Mouse (Mus musculus) neural tube, embryonic 11.5 days (tissue): ENCODE measurements at regions not wholly inside any gene's neighbourhood (a gene's known extent, or its start where the extent isn't known, plus 50 kb on each side); places are given as distances from the start of the nearest gene placed in this dataset.
"Not testable (repeated sequence)": the region's sequence is repeated elsewhere in the genome, so short reads cannot be mapped to it uniquely, and the experiment has no call there.

Source experiments
- ATAC-seq: fragments of 200-750 bp; cut with Nextera tagmentation; 2 replicates; pipeline ENCODE4 v1.8.0; 2017; ENCODE audit warnings: moderate number of reproducible peaks, mild to moderate bottlenecking, moderate TSS enrichment, moderate library complexity; ENCODE audit not compliant: insufficient read depth, low FRiP score, low TSS enrichment
- DNase-seq: peaks from one replicate; pipeline ENCODE4 v3.0.0-alpha.2; 2015; ENCODE audit warnings: low spot score
- H3K27ac ChIP-seq: fragments of 300-500 bp; sonication (generic); 2 replicates; pipeline ENCODE4 v1.5.1; 2014; ENCODE audit warnings: low read depth, mild to moderate bottlenecking, low read length
- H3K27me3 ChIP-seq: fragments of 300-500 bp; sonication (generic); 2 replicates; pipeline ENCODE4 v1.6.1; 2014; ENCODE audit warnings: mild to moderate bottlenecking, low read length, mixed read lengths; ENCODE audit not compliant: control insufficient read depth, insufficient read depth
- H3K36me3 ChIP-seq: fragments of 300-500 bp; sonication (generic); 2 replicates; pipeline ENCODE4 v1.6.1; 2014; ENCODE audit warnings: mild to moderate bottlenecking, low read length, moderate library complexity, mixed read lengths; ENCODE audit not compliant: control insufficient read depth, insufficient read depth
- H3K4me1 ChIP-seq: fragments of 300-500 bp; sonication (generic); 2 replicates; pipeline ENCODE4 v1.6.1; 2014; ENCODE audit warnings: low read length, mixed read lengths; ENCODE audit not compliant: control insufficient read depth, insufficient read depth
- H3K4me2 ChIP-seq: fragments of 300-500 bp; sonication (generic); 2 replicates; pipeline ENCODE4 v1.6.1; 2014; ENCODE audit warnings: low read depth, mild to moderate bottlenecking, moderate library complexity
- H3K4me3 ChIP-seq: fragments of 300-500 bp; sonication (generic); 2 replicates; pipeline ENCODE4 v1.5.1; 2014; ENCODE audit warnings: low read depth, low read length
- H3K9ac ChIP-seq: fragments of 300-500 bp; sonication (generic); 2 replicates; pipeline ENCODE4 v1.6.1; 2014; ENCODE audit warnings: mild to moderate bottlenecking, low read length
- H3K9me3 ChIP-seq: fragments of 300-500 bp; sonication (generic); 2 replicates; pipeline ENCODE4 v1.6.1; 2016; ENCODE audit warnings: low read length; ENCODE audit not compliant: control insufficient read depth
- WGBS: fragments of 180-500 bp; shearing (Covaris S2); extraction: QIAGEN DNeasy Blood & Tissue Kit; methylation state at CpG from one replicate; pipeline ENCODE4 v1.1.7; 2014; 5-methylcytosine and 5-hydroxymethylcytosine counted together

GRCm38 (mm10) chr12:8398852-8399251 lies 85.6 kb downstream of the Hs1bp3 start:
- Histone ChIP-seq H3K9ac (no peak overlapping the region), H3K4me1 (no peaks in the 10 kb centered on the region), H3K27me3 (no peaks in the 10 kb centered on the region), H3K36me3 (no peaks in the 10 kb centered on the region), H3K4me2 (no peak overlapping the region), H3K27ac (no peak overlapping the region), H3K9me3 (no peaks in the 10 kb centered on the region), H3K4me3 (no peak overlapping the region)
- no peak for DNase-seq
- 73% methylated on average over 3 of the region's 3 CpGs for whole genome bisulfite sequencing
- ATAC-seq, result no peak

GRCm38 (mm10) chr12:8396408-8396807 lies 83.2 kb downstream of the Hs1bp3 start:
- not testable (repeated sequence) for ATAC-seq, H3K9ac ChIP-seq, H3K27me3 ChIP-seq, H3K36me3 ChIP-seq, H3K9me3 ChIP-seq, H3K4me1 ChIP-seq, H3K4me3 ChIP-seq, H3K4me2 ChIP-seq, H3K27ac ChIP-seq, DNase-seq
- 87% methylated on average over 6 of the region's 6 CpGs for WGBS

- no peak for ATAC-seq
- Histone ChIP-seq H3K4me2 (no peak overlapping the region), H3K27ac (no peak overlapping the region), H3K27me3 (no peaks in the 10 kb centered on the region), H3K36me3 (no peaks in the 10 kb centered on the region), H3K9me3 (no peaks in the 10 kb centered on the region), H3K4me3 (no peak overlapping the region), H3K4me1 (no peaks in the 10 kb centered on the region), H3K9ac (no peak overlapping the region)
- 65% methylated on average over 6 of the region's 6 CpGs for WGBS
- DNase-seq, result no peak
Measured at GRCm38 (mm10) chr12:8394894-8395297, 81.7 kb downstream of the Hs1bp3 start.

- no peaks in the 10 kb centered on the region for H3K27me3 ChIP-seq
- no peaks in the 10 kb centered on the region for H3K9me3 ChIP-seq
- H3K4me1 ChIP-seq, result no peaks in the 10 kb centered on the region
- ATAC-seq (no peak), DNase-seq (no peak)
- no peak overlapping the region for H3K4me3 ChIP-seq
- WGBS, result 75% methylated on average over 3 of the region's 3 CpGs
- H3K4me2 ChIP-seq, result no peak overlapping the region
- no peak overlapping the region for H3K27ac ChIP-seq
- no peak overlapping the region for H3K9ac ChIP-seq
- no peaks in the 10 kb centered on the region for H3K36me3 ChIP-seq
Measured at GRCm38 (mm10) chr12:8393976-8394375, 80.7 kb downstream of the Hs1bp3 start.
